Mouse (Mus musculus) midbrain, embryonic 11.5 days (tissue): Measurements from ENCODE around the gene Rbbp8nl. TPM values are rescaled to one million over a fixed set of nuclear protein-coding genes. Genes with fewer than 3 reads are reported as not detected.

Source experiments
- ATAC-seq: fragments of 200-750 bp; cut with Nextera tagmentation; 2 replicates; pipeline ENCODE4 v1.8.0; 2017; ENCODE audit warnings: moderate TSS enrichment, moderate library complexity; ENCODE audit not compliant: low FRiP score
- DNase-seq: peaks from one replicate; pipeline ENCODE4 v3.0.0; 2015; ENCODE audit warnings: low spot score; ENCODE audit errors: missing footprints
- H3K27ac ChIP-seq: fragments of 300-500 bp; sonication (generic); 2 replicates; pipeline ENCODE4 v1.5.1; 2014; ENCODE audit warnings: low read depth, low read length
- H3K27me3 ChIP-seq: fragments of 300-500 bp; sonication (generic); 2 replicates; pipeline ENCODE4 v1.6.1; 2014; ENCODE audit warnings: mild to moderate bottlenecking, low read length, moderate library complexity, mixed read lengths; ENCODE audit not compliant: control insufficient read depth, insufficient read depth
- H3K36me3 ChIP-seq: fragments of 300-500 bp; sonication (generic); 2 replicates; pipeline ENCODE4 v1.6.1; 2014; ENCODE audit warnings: mild to moderate bottlenecking, low read length, moderate library complexity, mixed read lengths; ENCODE audit not compliant: control insufficient read depth, insufficient read depth
- H3K4me1 ChIP-seq: fragments of 300-500 bp; sonication (generic); 2 replicates; pipeline ENCODE4 v1.6.1; 2014; ENCODE audit warnings: low read length; ENCODE audit not compliant: control insufficient read depth, insufficient read depth
- H3K4me2 ChIP-seq: fragments of 300-500 bp; sonication (generic); 2 replicates; pipeline ENCODE4 v1.6.1; 2014; ENCODE audit warnings: mild to moderate bottlenecking, moderate library complexity
- H3K4me3 ChIP-seq: fragments of 300-500 bp; sonication (generic); 2 replicates; pipeline ENCODE4 v1.5.1; 2014; ENCODE audit warnings: low read depth, low read length
- H3K9ac ChIP-seq: fragments of 300-500 bp; sonication (generic); 2 replicates; pipeline ENCODE4 v1.6.1; 2014; ENCODE audit warnings: low read length
- H3K9me3 ChIP-seq: fragments of 300-500 bp; sonication (generic); 2 replicates; pipeline ENCODE4 v1.6.1; 2016; ENCODE audit warnings: low read length; ENCODE audit not compliant: control insufficient read depth
- WGBS: fragments of 180-500 bp; shearing (Covaris S2); extraction: QIAGEN DNeasy Blood & Tissue Kit; methylation state at CpG from one replicate; pipeline ENCODE4 v1.1.7; 2014; 5-methylcytosine and 5-hydroxymethylcytosine counted together
- microRNA-seq: library from miRNA; unstranded; fragments of <30 nt; microRNA quantifications from one replicate; pipeline ENCODE4, GENCODE M21; 2017
- polyA plus RNA-seq: library from polyadenylated mRNA; unstranded; fragments of >200 nt; fragmentation: Nextera tagmentation; extraction: Ambion mirVana; gene quantifications from 2 replicates; pipeline ENCODE4 v1.2.1, GENCODE M21; 2014

The Rbbp8nl gene
- polyA plus RNA-seq, 1 experiment from 2014 or later, result not detected

GRCm38 (mm10) chr2:180230482-180230881 lies 59.2 kb downstream of the Rbbp8nl start:
- Histone ChIP-seq H3K4me3 (no peak overlapping the region), H3K27me3 (peaks cover 7% of the 10 kb centered on the region), H3K27ac (no peak overlapping the region), H3K36me3 (no peaks in the 10 kb centered on the region), H3K4me1 (peaks cover 18% of the 10 kb centered on the region), H3K9me3 (no peaks in the 10 kb centered on the region), H3K4me2 (no peak overlapping the region), H3K9ac (no peak overlapping the region)
- ATAC-seq (no peak), DNase-seq (no peak)
- WGBS, result 48% methylated on average over 4 of the region's 4 CpGs

- no peak overlapping the region for H3K27ac ChIP-seq
- no peak for ATAC-seq
- no peaks in the 10 kb centered on the region for H3K36me3 ChIP-seq
- H3K27me3 ChIP-seq, result peaks cover 21% of the 10 kb centered on the region
- no peak for DNase-seq
- H3K4me1 ChIP-seq, result peaks cover 26% of the 10 kb centered on the region
- H3K9ac ChIP-seq, result no peak overlapping the region
- H3K4me2 ChIP-seq, result no peak overlapping the region
- H3K9me3 ChIP-seq, result no peaks in the 10 kb centered on the region
- no peak overlapping the region for H3K4me3 ChIP-seq
- WGBS, result 72% methylated on average over 3 of the region's 3 CpGs
Measured at GRCm38 (mm10) chr2:180229129-180229528, 60.5 kb downstream of the Rbbp8nl start.

GRCm38 (mm10) chr2:180228592-180228991 lies 61.1 kb downstream of the Rbbp8nl start:
- WGBS, result 76% methylated on average over 7 of the region's 7 CpGs
- Histone ChIP-seq H3K9ac (no peak overlapping the region), H3K27ac (no peak overlapping the region), H3K27me3 (peaks cover 25% of the 10 kb centered on the region), H3K9me3 (no peaks in the 10 kb centered on the region), H3K36me3 (no peaks in the 10 kb centered on the region), H3K4me1 (peaks cover 26% of the 10 kb centered on the region), H3K4me2 (no peak overlapping the region), H3K4me3 (no peak overlapping the region)
- ATAC-seq, result no peak
- DNase-seq, result no peak

GRCm38 (mm10) chr2:180228060-180228458 lies 61.6 kb downstream of the Rbbp8nl start:
- Histone ChIP-seq H3K9ac (0 out of 2 replicates have a peak overlapping the region, but pooled peaks have one; percentile 20), H3K4me3 (no peak overlapping the region)

More at GRCm38 (mm10) chr2:180228060-180228458, 61.6 kb downstream of the Rbbp8nl start:
- Histone ChIP-seq H3K9me3 (no peaks in the 10 kb centered on the region), H3K4me1 (peaks cover 26% of the 10 kb centered on the region), H3K27me3 (peaks cover 29% of the 10 kb centered on the region), H3K4me2 (no peak overlapping the region), H3K27ac (no peak overlapping the region), H3K36me3 (no peaks in the 10 kb centered on the region)
- WGBS, result 52% methylated on average over 6 of the region's 6 CpGs
- ATAC-seq, result no peak
- peak; percentile 87 for DNase-seq

Small RNA genes lying within 50 kb of the gene (microRNA-seq; reads per million reads assigned to microRNA genes)
- gene Mir3091, result 2.8 reads per million, percentile 12 among the genes with 10 or more reads in this experiment

Other genes with a start within 250 kb of the Rbbp8nl start
- 697 and 701 TPM in 2 replicates for gene Psma7, start 247.4 kb downstream of the Rbbp8nl start, polyA plus RNA-seq
- gene Ss18l1, start 247.4 kb downstream of the Rbbp8nl start, polyA plus RNA-seq, result 14.6 and 17.8 TPM in 2 replicates
- gene Mtg2, start 219.3 kb downstream of the Rbbp8nl start, polyA plus RNA-seq, result 29.8 and 30.3 TPM in 2 replicates
- gene Hrh3, start 185.4 kb downstream of the Rbbp8nl start, polyA plus RNA-seq, result 3.0 and 3.2 TPM in 2 replicates
- gene Osbpl2, start 170.6 kb downstream of the Rbbp8nl start, polyA plus RNA-seq, result 43.3 and 46.3 TPM in 2 replicates
- 170 and 171 TPM in 2 replicates for gene Adrm1, start 118.4 kb downstream of the Rbbp8nl start, polyA plus RNA-seq
- 3.8 and 3.9 TPM in 2 replicates for gene Lama5, start 64.0 kb downstream of the Rbbp8nl start, polyA plus RNA-seq
- gene Rps21, start 32.5 kb downstream of the Rbbp8nl start, polyA plus RNA-seq, result 443 and 494 TPM in 2 replicates
- 13.3 and 14.4 TPM in 2 replicates for gene Cables2, start 16.4 kb downstream of the Rbbp8nl start, polyA plus RNA-seq
- gene Gata5, start 44.8 kb upstream of the Rbbp8nl start, polyA plus RNA-seq, result not detected in 2 replicates
- 4.9 and 5.5 TPM in 2 replicates for gene Slco4a1, start 166.4 kb upstream of the Rbbp8nl start, polyA plus RNA-seq
- 0.04 and 0.14 TPM in 2 replicates for gene Ntsr1, start 210.1 kb upstream of the Rbbp8nl start, polyA plus RNA-seq